Mouse (Mus musculus): Measurements from ENCODE around the gene Map2.

GRCm38 (mm10) chr1:66176838-66177105 is 1.7 kb downstream of the Map2 start:
- no peak for TF ChIP-seq CTCF (IDR thresholded peaks at IDR 0.05; ENCODE audit: insufficient read depth, low read depth, low read length)
- TF ChIP-seq POLR2A (IDR thresholded peaks at IDR 0.05; ENCODE audit: insufficient read depth, low read depth, low read length): no peak
